20 mouse cellular contexts compared by ENCODE assay signal in the genomic region with DNA sequence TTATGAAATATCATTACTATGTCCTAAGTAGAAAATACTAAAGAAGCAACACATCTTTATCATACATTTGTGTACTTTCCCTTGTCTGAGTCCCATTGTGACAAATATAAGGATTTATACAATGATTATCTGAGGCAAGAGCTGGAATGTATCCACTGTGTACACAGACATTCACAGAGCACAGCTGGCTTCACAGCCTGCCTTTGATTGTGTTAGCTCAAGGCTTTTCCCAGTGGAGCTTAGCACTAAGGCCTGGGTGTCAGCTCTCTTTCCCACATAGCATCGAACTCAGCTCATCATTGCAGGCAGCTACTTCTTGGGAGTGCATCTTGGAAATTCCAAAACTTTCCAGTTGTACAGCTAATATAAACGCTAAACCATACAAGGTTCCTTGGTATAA.
DNase-seq lines count a peak whose midpoint lies in the region; ATAC-seq lines count a peak whose summit lies in the region.
"Had no signal": no experiment of that assay in that cellular context is flagged by ENCODE, and none has a peak within 500 bp of the region (broad histone marks: within the 10 kb centered on the region; RNA-seq: fewer than 3 reads in every experiment).

No protein-coding gene starts in this region.

- peaks cover 9% of the 10 kb centered on the region; the same call in 1 of the 2 replicates for H3K4me1 ChIP-seq in kidney, embryonic 16.5 days (ENCODE audit: insufficient read depth, low read length)
- H3K4me1 ChIP-seq in kidney, embryonic 14.5 days (ENCODE audit: control insufficient read depth, insufficient read depth, low read length) = peaks cover 4% of the 10 kb centered on the region; the same call in 1 of the 2 replicates
- H3K4me1 ChIP-seq in intestine, embryonic 15.5 days (replicated peaks) = no peaks in the 10 kb centered on the region
- H3K4me1 ChIP-seq in stomach, embryonic 15.5 days = 0 out of 2 replicates have a peak, but pooled peaks cover 3% of the 10 kb centered on the region
- H3K4me1 ChIP-seq: heart, embryonic 15.5 days had no signal

- H3K9ac ChIP-seq in kidney, embryonic 16.5 days (replicated peaks; ENCODE audit: low read length) = no peak overlapping the region
- H3K9ac ChIP-seq in kidney, embryonic 14.5 days (ENCODE audit: low read depth, low read length) = no peak overlapping the region
- no peak overlapping the region for H3K9ac ChIP-seq in intestine, embryonic 15.5 days
- no peak overlapping the region for H3K9ac ChIP-seq in stomach, embryonic 15.5 days
- H3K9ac ChIP-seq: embryonic facial prominence, embryonic 12.5 days; heart, embryonic 15.5 days; hindbrain, embryonic 12.5 days had no signal

- no peak overlapping the region for H3K4me2 ChIP-seq in kidney, embryonic 16.5 days (replicated peaks; ENCODE audit: low read depth, low read length)
- no peak overlapping the region for H3K4me2 ChIP-seq in kidney, embryonic 14.5 days (replicated peaks; ENCODE audit: low read depth, low read length)
- no peak overlapping the region for H3K4me2 ChIP-seq in intestine, embryonic 15.5 days (replicated peaks)
- no peak overlapping the region for H3K4me2 ChIP-seq in stomach, embryonic 15.5 days
- H3K4me2 ChIP-seq: embryonic facial prominence, embryonic 12.5 days; heart, embryonic 15.5 days; hindbrain, embryonic 12.5 days; liver, embryonic 11.5 days had no signal

- WGBS in kidney, embryonic 16.5 days = 55% methylated on average over 2 of the region's 2 CpGs
- WGBS in kidney, embryonic 14.5 days = 76% methylated on average over 2 of the region's 2 CpGs
- WGBS in intestine, embryonic 15.5 days = 29% methylated on average over 2 of the region's 2 CpGs
- WGBS in stomach, embryonic 15.5 days = 31% methylated on average over 2 of the region's 2 CpGs

- peak; percentile 6 for DNase-seq in lung, postnatal 10 days
- no peak for DNase-seq in lung, adult 18-20 months
- DNase-seq in left cerebral cortex, adult 18-20 months (ENCODE audit: low spot score in 2 of 2) = no peak
- DNase-seq: cerebellum, adult 9-11 months; gastrocnemius, postnatal 10 days; heart, adult 2 months; kidney, adult 18-20 months; right cerebral cortex, adult 18-20 months; thymus, postnatal 14 days had no signal

- 0 out of 2 replicates have a peak overlapping the region, but pooled peaks have one; percentile 38 for H3K27ac ChIP-seq in kidney, embryonic 16.5 days (ENCODE audit: low read length)
- H3K27ac ChIP-seq in kidney, embryonic 14.5 days (ENCODE audit: low read depth, low read length) = no peak overlapping the region
- no peak overlapping the region for H3K27ac ChIP-seq in intestine, embryonic 15.5 days
- peak overlapping the region; percentile 35; the same call in 1 of the 2 replicates for H3K27ac ChIP-seq in stomach, embryonic 15.5 days
- H3K27ac ChIP-seq: embryonic facial prominence, embryonic 12.5 days; heart, adult 2 months; heart, embryonic 15.5 days; hindbrain, embryonic 12.5 days; macrophage had no signal

- H3K36me3 ChIP-seq in kidney, embryonic 16.5 days (ENCODE audit: insufficient read depth, low read length) = no peaks in the 10 kb centered on the region
- H3K36me3 ChIP-seq in kidney, embryonic 14.5 days (ENCODE audit: control insufficient read depth, insufficient read depth, low read length) = no peaks in the 10 kb centered on the region
- H3K36me3 ChIP-seq in intestine, embryonic 15.5 days = no peaks in the 10 kb centered on the region
- H3K36me3 ChIP-seq in stomach, embryonic 15.5 days = no peaks in the 10 kb centered on the region
- H3K36me3 ChIP-seq: embryonic facial prominence, embryonic 12.5 days; G1E; heart, embryonic 15.5 days; hindbrain, embryonic 12.5 days had no signal

- ATAC-seq in kidney, embryonic 16.5 days (ENCODE audit: low FRiP score, low TSS enrichment) = no peak
- ATAC-seq in kidney, embryonic 14.5 days (ENCODE audit: low FRiP score, low TSS enrichment) = no peak
- ATAC-seq in intestine, embryonic 15.5 days = peak; percentile 93
- ATAC-seq in stomach, embryonic 15.5 days (ENCODE audit: insufficient read depth, low FRiP score, low read depth) = peak; percentile 56; the same call in 1 of the 2 replicates
- ATAC-seq: CD4-positive, CD25-positive, alpha-beta regulatory T cell, adult 4 months had no signal

- H3K27me3 ChIP-seq in kidney, embryonic 16.5 days (ENCODE audit: insufficient read depth, low read length) = no peaks in the 10 kb centered on the region
- no peaks in the 10 kb centered on the region for H3K27me3 ChIP-seq in kidney, embryonic 14.5 days (ENCODE audit: control insufficient read depth, insufficient read depth, low read length)
- no peaks in the 10 kb centered on the region for H3K27me3 ChIP-seq in intestine, embryonic 15.5 days (replicated peaks)
- H3K27me3 ChIP-seq in stomach, embryonic 15.5 days (replicated peaks) = no peaks in the 10 kb centered on the region
- H3K27me3 ChIP-seq: embryonic facial prominence, embryonic 12.5 days; heart, embryonic 15.5 days; hindbrain, embryonic 12.5 days had no signal

- H3K9me3 ChIP-seq in kidney, embryonic 16.5 days (ENCODE audit: low read length) = no peaks in the 10 kb centered on the region
- H3K9me3 ChIP-seq in kidney, embryonic 14.5 days (ENCODE audit: control insufficient read depth, low read length) = no peaks in the 10 kb centered on the region
- no peaks in the 10 kb centered on the region for H3K9me3 ChIP-seq in intestine, embryonic 15.5 days
- no peaks in the 10 kb centered on the region for H3K9me3 ChIP-seq in stomach, embryonic 15.5 days
- H3K9me3 ChIP-seq: embryonic facial prominence, embryonic 12.5 days; heart, embryonic 15.5 days; hindbrain, embryonic 12.5 days had no signal

- no peak overlapping the region for H3K4me3 ChIP-seq in kidney, embryonic 16.5 days (ENCODE audit: low read length)
- H3K4me3 ChIP-seq in kidney, embryonic 14.5 days (ENCODE audit: low read length) = no peak overlapping the region
- H3K4me3 ChIP-seq in intestine, embryonic 15.5 days (replicated peaks) = no peak overlapping the region
- no peak overlapping the region for H3K4me3 ChIP-seq in stomach, embryonic 15.5 days (replicated peaks)
- H3K4me3 ChIP-seq: embryonic facial prominence, embryonic 12.5 days; heart, adult 2 months; heart, embryonic 15.5 days; hindbrain, embryonic 12.5 days had no signal

Comparison
In these comparisons a context has a peak if more than half of its experiments do, and no peak if none do; other contexts are left out.
1. H3K27ac ChIP-seq: peak in kidney, embryonic 16.5 days (single experiment) and stomach, embryonic 15.5 days (single experiment); none in kidney, embryonic 14.5 days (single experiment) and intestine, embryonic 15.5 days (single experiment).
2. ATAC-seq: peak in intestine, embryonic 15.5 days (single experiment) and stomach, embryonic 15.5 days (single experiment); none in kidney, embryonic 16.5 days (single experiment) and kidney, embryonic 14.5 days (single experiment).